Mouse (Mus musculus) thymus, postnatal 4 days (tissue): ENCODE measurements around the gene Pfkm.

Experiments
- DNase-seq: peaks from one replicate; pipeline ENCODE4 v3.0.0; 2021

Gene Pfkm

GRCm38 (mm10) chr15:98177320-98177719 lies 84.9 kb downstream of the Pfkm start:
- no peak for DNase-seq

- DNase-seq, result no peak
These were observed 88.3 kb downstream of the Pfkm start for GRCm38 (mm10) chr15:98180567-98181131.

GRCm38 (mm10) chr15:98181132-98181711 lies 88.8 kb downstream of the Pfkm start:
- peak; percentile 85 for DNase-seq
